Mouse (Mus musculus) embryo, embryonic 11 days (tissue): ENCODE measurements around the gene Cand1.

Experiments
- DNase-seq: peaks from one replicate; pipeline ENCODE4 v3.0.0-alpha.2; 2015

The Cand1 gene

GRCm38 (mm10) chr10:119239969-119240721 lies at the start of gene Cand1:
Cand1 (minus strand) TSS chr10:119240055.
- DNase-seq = peak; percentile 99

GRCm38 (mm10) chr10:119278871-119279270 lies 39.0 kb upstream of the Cand1 start:
- DNase-seq = no peak

- DNase-seq = no peak
These were observed 34.5 kb upstream of the Cand1 start for GRCm38 (mm10) chr10:119274333-119274732.

GRCm38 (mm10) chr10:119272536-119272935 lies 32.7 kb upstream of the Cand1 start:
- DNase-seq = no peak

GRCm38 (mm10) chr10:119272005-119272404 lies 32.1 kb upstream of the Cand1 start:
- no peak for DNase-seq

GRCm38 (mm10) chr10:119271101-119271500 lies 31.2 kb upstream of the Cand1 start:
- DNase-seq = no peak

GRCm38 (mm10) chr10:119270384-119270985 lies 30.6 kb upstream of the Cand1 start:
- peak; percentile 41 for DNase-seq

GRCm38 (mm10) chr10:119264761-119265160 lies 24.9 kb upstream of the Cand1 start:
- DNase-seq = no peak

- no peak for DNase-seq
These were observed 23.0 kb upstream of the Cand1 start for GRCm38 (mm10) chr10:119262821-119263220.

- no peak for DNase-seq
These were observed 18.0 kb upstream of the Cand1 start for GRCm38 (mm10) chr10:119257876-119258275.

GRCm38 (mm10) chr10:119244146-119244545 lies 4.3 kb upstream of the Cand1 start:
- DNase-seq = no peak

- DNase-seq = no peak
These were observed 851 bp upstream of the Cand1 start for GRCm38 (mm10) chr10:119240722-119241089.

- DNase-seq = no peak
These were observed 254 bp downstream of the Cand1 start for GRCm38 (mm10) chr10:119239633-119239968.

- DNase-seq = peak; percentile 69
These were observed 747 bp downstream of the Cand1 start for GRCm38 (mm10) chr10:119238985-119239631.

GRCm38 (mm10) chr10:119231526-119231925 lies 8.3 kb downstream of the Cand1 start:
- DNase-seq = no peak

GRCm38 (mm10) chr10:119230703-119231102 lies 9.2 kb downstream of the Cand1 start:
- DNase-seq = no peak

- no peak for DNase-seq
These were observed 9.7 kb downstream of the Cand1 start for GRCm38 (mm10) chr10:119230074-119230669.

- no peak for DNase-seq
These were observed 16.2 kb downstream of the Cand1 start for GRCm38 (mm10) chr10:119223686-119224085.

- DNase-seq = no peak
These were observed 18.2 kb downstream of the Cand1 start for GRCm38 (mm10) chr10:119221631-119222030.

GRCm38 (mm10) chr10:119219415-119219814 lies 20.4 kb downstream of the Cand1 start:
- DNase-seq = peak; percentile 12

- no peak for DNase-seq
These were observed 21.4 kb downstream of the Cand1 start for GRCm38 (mm10) chr10:119218274-119219080.

GRCm38 (mm10) chr10:119212443-119212842 lies 27.4 kb downstream of the Cand1 start:
- DNase-seq = no peak

- no peak for DNase-seq
These were observed 28.6 kb downstream of the Cand1 start for GRCm38 (mm10) chr10:119211251-119211650.
